Mouse (Mus musculus) midbrain, embryonic 11.5 days (tissue): ENCODE measurements around the gene Bcar3. TPM values are rescaled to one million over a fixed set of nuclear protein-coding genes. Genes with fewer than 3 reads are reported as not detected.

ENCODE experiments used
- ATAC-seq: fragments of 200-750 bp; cut with Nextera tagmentation; 2 replicates; pipeline ENCODE4 v1.8.0; 2017; ENCODE audit warnings: moderate TSS enrichment, moderate library complexity; ENCODE audit not compliant: low FRiP score
- DNase-seq: peaks from one replicate; pipeline ENCODE4 v3.0.0; 2015; ENCODE audit warnings: low spot score; ENCODE audit errors: missing footprints
- H3K27ac ChIP-seq: fragments of 300-500 bp; sonication (generic); 2 replicates; pipeline ENCODE4 v1.5.1; 2014; ENCODE audit warnings: low read depth, low read length
- H3K27me3 ChIP-seq: fragments of 300-500 bp; sonication (generic); 2 replicates; pipeline ENCODE4 v1.6.1; 2014; ENCODE audit warnings: mild to moderate bottlenecking, low read length, moderate library complexity, mixed read lengths; ENCODE audit not compliant: control insufficient read depth, insufficient read depth
- H3K36me3 ChIP-seq: fragments of 300-500 bp; sonication (generic); 2 replicates; pipeline ENCODE4 v1.6.1; 2014; ENCODE audit warnings: mild to moderate bottlenecking, low read length, moderate library complexity, mixed read lengths; ENCODE audit not compliant: control insufficient read depth, insufficient read depth
- H3K4me1 ChIP-seq: fragments of 300-500 bp; sonication (generic); 2 replicates; pipeline ENCODE4 v1.6.1; 2014; ENCODE audit warnings: low read length; ENCODE audit not compliant: control insufficient read depth, insufficient read depth
- H3K4me2 ChIP-seq: fragments of 300-500 bp; sonication (generic); 2 replicates; pipeline ENCODE4 v1.6.1; 2014; ENCODE audit warnings: mild to moderate bottlenecking, moderate library complexity
- H3K4me3 ChIP-seq: fragments of 300-500 bp; sonication (generic); 2 replicates; pipeline ENCODE4 v1.5.1; 2014; ENCODE audit warnings: low read depth, low read length
- H3K9ac ChIP-seq: fragments of 300-500 bp; sonication (generic); 2 replicates; pipeline ENCODE4 v1.6.1; 2014; ENCODE audit warnings: low read length
- H3K9me3 ChIP-seq: fragments of 300-500 bp; sonication (generic); 2 replicates; pipeline ENCODE4 v1.6.1; 2016; ENCODE audit warnings: low read length; ENCODE audit not compliant: control insufficient read depth
- WGBS: fragments of 180-500 bp; shearing (Covaris S2); extraction: QIAGEN DNeasy Blood & Tissue Kit; methylation state at CpG from one replicate; pipeline ENCODE4 v1.1.7; 2014; 5-methylcytosine and 5-hydroxymethylcytosine counted together
- polyA plus RNA-seq: library from polyadenylated mRNA; unstranded; fragments of >200 nt; fragmentation: Nextera tagmentation; extraction: Ambion mirVana; gene quantifications from 2 replicates; pipeline ENCODE4 v1.2.1, GENCODE M21; 2014

Bcar3 gene
- polyA plus RNA-seq, 1 experiment from 2014 or later, result 16.7 TPM

- H3K4me1 ChIP-seq, result peaks cover 23% of the 10 kb centered on the region
- H3K9ac ChIP-seq, result no peak overlapping the region
- ATAC-seq (peak; percentile 49), DNase-seq (peak; percentile 89)
- H3K27ac ChIP-seq, result no peak overlapping the region
- no peak overlapping the region for H3K4me3 ChIP-seq
- 12% methylated on average over 5 of the region's 5 CpGs for WGBS
- no peaks in the 10 kb centered on the region for H3K9me3 ChIP-seq
- no peaks in the 10 kb centered on the region for H3K27me3 ChIP-seq
- H3K36me3 ChIP-seq, result no peaks in the 10 kb centered on the region
- H3K4me2 ChIP-seq, result no peak overlapping the region
Measured at GRCm38 (mm10) chr3:122360721-122361138, 66.8 kb downstream of the Bcar3 start.

- Histone ChIP-seq H3K27ac (no peak overlapping the region), H3K27me3 (no peaks in the 10 kb centered on the region), H3K4me3 (no peak overlapping the region), H3K4me1 (peaks cover 23% of the 10 kb centered on the region), H3K9ac (no peak overlapping the region), H3K36me3 (no peaks in the 10 kb centered on the region), H3K4me2 (no peak overlapping the region), H3K9me3 (no peaks in the 10 kb centered on the region)
- no peak for DNase-seq
- WGBS, result 39% methylated on average over 2 of the region's 2 CpGs
- ATAC-seq, result no peak
Measured at GRCm38 (mm10) chr3:122362719-122363118, 68.8 kb downstream of the Bcar3 start.

- Histone ChIP-seq H3K36me3 (no peaks in the 10 kb centered on the region), H3K27me3 (no peaks in the 10 kb centered on the region), H3K4me1 (peaks cover 23% of the 10 kb centered on the region), H3K4me3 (no peak overlapping the region), H3K9me3 (no peaks in the 10 kb centered on the region), H3K9ac (no peak overlapping the region), H3K4me2 (no peak overlapping the region), H3K27ac (no peak overlapping the region)
- 18% methylated on average over 3 of the region's 3 CpGs for WGBS
- ATAC-seq (peak; percentile 45), DNase-seq (peak; percentile 89)
Measured at GRCm38 (mm10) chr3:122364565-122364964, 70.6 kb downstream of the Bcar3 start.

GRCm38 (mm10) chr3:122365326-122365725 is 71.4 kb downstream of the Bcar3 start:
- Histone ChIP-seq H3K4me3 (no peak overlapping the region), H3K27me3 (no peaks in the 10 kb centered on the region), H3K9me3 (no peaks in the 10 kb centered on the region), H3K27ac (0 out of 2 replicates have a peak overlapping the region, but pooled peaks have one; percentile 41), H3K36me3 (no peaks in the 10 kb centered on the region), H3K4me1 (peaks cover 23% of the 10 kb centered on the region), H3K4me2 (no peak overlapping the region), H3K9ac (peak overlapping the region; percentile 40)
- 8% methylated on average over 3 of the region's 3 CpGs for WGBS
- ATAC-seq (peak; percentile 76), DNase-seq (peak; percentile 90)

- WGBS, result 89% methylated on average over 8 of the region's 8 CpGs
- no peak for ATAC-seq
Measured at GRCm38 (mm10) chr3:122371646-122372341, 77.9 kb downstream of the Bcar3 start.

GRCm38 (mm10) chr3:122372617-122373016 is 78.7 kb downstream of the Bcar3 start:
- no peak for ATAC-seq
- Histone ChIP-seq H3K27me3 (no peaks in the 10 kb centered on the region), H3K9ac (no peak overlapping the region), H3K4me2 (no peak overlapping the region), H3K4me1 (peaks cover 20% of the 10 kb centered on the region), H3K9me3 (no peaks in the 10 kb centered on the region), H3K36me3 (no peaks in the 10 kb centered on the region), H3K4me3 (no peak overlapping the region), H3K27ac (no peak overlapping the region)
- no peak for DNase-seq
- 80% methylated on average over 4 of the region's 4 CpGs for WGBS

More at GRCm38 (mm10) chr3:122371646-122372341, 77.9 kb downstream of the Bcar3 start:
- H3K27ac ChIP-seq, result no peak overlapping the region
- peaks cover 14% of the 10 kb centered on the region for H3K4me1 ChIP-seq
- H3K9me3 ChIP-seq, result no peaks in the 10 kb centered on the region
- H3K4me3 ChIP-seq, result no peak overlapping the region
- H3K27me3 ChIP-seq, result no peaks in the 10 kb centered on the region
- H3K9ac ChIP-seq, result no peak overlapping the region
- no peaks in the 10 kb centered on the region for H3K36me3 ChIP-seq
- no peak overlapping the region for H3K4me2 ChIP-seq
- no peak for DNase-seq

- Histone ChIP-seq H3K27ac (peak overlapping the region; percentile 50), H3K9me3 (no peaks in the 10 kb centered on the region), H3K4me3 (no peak overlapping the region), H3K4me2 (no peak overlapping the region), H3K36me3 (no peaks in the 10 kb centered on the region), H3K9ac (no peak overlapping the region), H3K4me1 (peaks cover 20% of the 10 kb centered on the region), H3K27me3 (no peaks in the 10 kb centered on the region)
- DNase-seq (peak; percentile 93), ATAC-seq (peak; percentile 45)
Measured at GRCm38 (mm10) chr3:122376011-122376410, 82.1 kb downstream of the Bcar3 start.

GRCm38 (mm10) chr3:122376412-122376831 is 82.5 kb downstream of the Bcar3 start:
- DNase-seq (peak; percentile 95), ATAC-seq (peak; percentile 83)
- no peaks in the 10 kb centered on the region for H3K36me3 ChIP-seq
- no peaks in the 10 kb centered on the region for H3K27me3 ChIP-seq
- no peak overlapping the region for H3K4me2 ChIP-seq
- H3K27ac ChIP-seq, result peak overlapping the region; percentile 50
- H3K9ac ChIP-seq, result no peak overlapping the region
- no peak overlapping the region for H3K4me3 ChIP-seq
- peaks cover 20% of the 10 kb centered on the region for H3K4me1 ChIP-seq
- 2% methylated on average over 10 of the region's 10 CpGs for WGBS
- H3K9me3 ChIP-seq, result no peaks in the 10 kb centered on the region

GRCm38 (mm10) chr3:122376841-122377464 is 83.0 kb downstream of the Bcar3 start:
- no peaks in the 10 kb centered on the region for H3K9me3 ChIP-seq
- H3K4me2 ChIP-seq, result no peak overlapping the region
- peaks cover 20% of the 10 kb centered on the region for H3K4me1 ChIP-seq
- ATAC-seq (peak; percentile 43), DNase-seq (peak; percentile 89)
- H3K36me3 ChIP-seq, result no peaks in the 10 kb centered on the region
- H3K27ac ChIP-seq, result peak overlapping the region; percentile 50
- no peak overlapping the region for H3K4me3 ChIP-seq
- no peaks in the 10 kb centered on the region for H3K27me3 ChIP-seq
- H3K9ac ChIP-seq, result peak overlapping the region; percentile 14; the same call in 1 of the 2 replicates
- WGBS, result 28% methylated on average over 8 of the region's 8 CpGs
